Mouse (Mus musculus) cerebellum, adult 2 months (tissue): ENCODE results near the gene Osm.

Source experiments
- CTCF ChIP-seq: fragments of 200-500 bp; IDR thresholded peaks from 2 replicates; pipeline ENCODE4 v1.5.1; 2011; ENCODE audit warnings: low read depth, mild to moderate bottlenecking, control low read depth, low read length, moderate library complexity, borderline replicate concordance; ENCODE audit not compliant: insufficient read depth
- POLR2A ChIP-seq: fragments of 200-500 bp; IDR thresholded peaks from 2 replicates; pipeline ENCODE4 v1.6.1; 2011; ENCODE audit warnings: low read length, control low read depth, borderline replicate concordance; ENCODE audit not compliant: insufficient read depth

DNA sequence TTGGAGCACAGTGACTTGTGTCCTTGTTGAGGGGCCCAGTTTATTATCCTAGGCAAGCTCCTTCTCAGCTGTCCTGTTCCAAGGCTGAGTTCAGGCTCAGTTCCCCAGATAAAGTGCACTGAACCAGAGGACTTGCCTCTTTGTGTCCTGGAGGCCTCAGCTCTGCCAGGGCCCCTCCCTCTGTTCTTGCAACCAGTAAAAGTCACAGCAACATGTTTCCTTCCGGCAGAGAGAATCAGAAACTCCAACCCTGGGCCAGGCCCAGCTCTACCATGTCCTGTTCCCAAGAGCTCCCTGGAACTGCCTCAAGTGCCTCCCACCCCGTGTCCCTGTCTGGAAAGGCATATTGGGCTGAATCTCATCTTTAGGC is 32.5 kb upstream of the Osm start:
- no peak for TF ChIP-seq CTCF
- no peak for TF ChIP-seq POLR2A
